Mouse (Mus musculus) kidney, adult 2 months (tissue): Measurements from ENCODE around the gene Syt1. TPM values are rescaled to one million over a fixed set of nuclear protein-coding genes. Genes with fewer than 3 reads are reported as not detected.

Experiments used
- DNase-seq: peaks from one replicate; pipeline ENCODE4 v3.0.0; 2021
- H3K27ac ChIP-seq: fragments of 200-500 bp; 2 replicates; pipeline ENCODE4 v1.5.1; 2012; ENCODE audit warnings: low read depth, low read length, control low read depth, inconsistent platforms; ENCODE audit not compliant: insufficient read depth
- H3K27me3 ChIP-seq: fragments of 200-500 bp; replicated peaks from 2 replicates; pipeline ENCODE4 v1.6.1; 2012; ENCODE audit warnings: mild to moderate bottlenecking, moderate library complexity, low read length, inconsistent platforms; ENCODE audit not compliant: control insufficient read depth, insufficient read depth
- H3K36me3 ChIP-seq: fragments of 200-500 bp; 2 replicates; pipeline ENCODE4 v1.6.1; 2012; ENCODE audit warnings: mild to moderate bottlenecking, moderate library complexity, low read length, inconsistent platforms; ENCODE audit not compliant: control insufficient read depth, insufficient read depth
- H3K4me1 ChIP-seq: fragments of 200-500 bp; 2 replicates; pipeline ENCODE4 v1.6.1; 2011; ENCODE audit warnings: low read length; ENCODE audit not compliant: control insufficient read depth, insufficient read depth
- H3K4me3 ChIP-seq: fragments of 200-500 bp; 2 replicates; pipeline ENCODE4 v1.5.1; 2011; ENCODE audit warnings: mild to moderate bottlenecking, low read depth, low read length, control low read depth; ENCODE audit not compliant: insufficient read depth
- CTCF ChIP-seq: fragments of 200-500 bp; conservative IDR thresholded peaks from 2 replicates; pipeline ENCODE4 v1.5.1; 2011; ENCODE audit warnings: low read depth, mild to moderate bottlenecking, control low read depth, low read length, moderate library complexity, mixed read lengths; ENCODE audit not compliant: insufficient read depth, insufficient read length
- POLR2A ChIP-seq: fragments of 200-500 bp; IDR thresholded peaks from one replicate; pipeline ENCODE4 v1.6.1; 2011; ENCODE audit warnings: low read depth, low read length, control low read depth
- WGBS: fragments of 180-500 bp; shearing (Covaris S2); methylation state at CpG from one replicate; pipeline ENCODE4 v1.1.7; 2018; 5-methylcytosine and 5-hydroxymethylcytosine counted together
- polyA plus RNA-seq: library from polyadenylated mRNA; depleted of rRNA; stranded (reverse); fragments of >200 nt; gene quantifications from 2 replicates; pipeline ENCODE4 v1.2.3, GENCODE M21; 2012

The Syt1 gene
- polyA plus RNA-seq, 1 experiment, result 1.0 TPM

GRCm38 (mm10) chr10:108679675-108680390, 330.9 kb downstream of the Syt1 start:
- no peak for TF ChIP-seq CTCF
- TF ChIP-seq POLR2A, result no peak
- 72% methylated on average over 14 of the region's 14 CpGs for WGBS
- Histone ChIP-seq H3K27ac (no peak overlapping the region), H3K27me3 (no peaks in the 10 kb centered on the region), H3K4me1 (no peaks in the 10 kb centered on the region), H3K4me3 (no peak overlapping the region), H3K36me3 (no peaks in the 10 kb centered on the region)
- no peak for DNase-seq

- 90% methylated on average over 8 of the region's 8 CpGs for WGBS
These were observed 333.7 kb downstream of the Syt1 start for GRCm38 (mm10) chr10:108677053-108677452.

GRCm38 (mm10) chr10:108668944-108669343, 341.8 kb downstream of the Syt1 start:
- Histone ChIP-seq H3K27ac (no peak overlapping the region), H3K4me3 (no peak overlapping the region), H3K27me3 (no peaks in the 10 kb centered on the region), H3K4me1 (no peaks in the 10 kb centered on the region), H3K36me3 (no peaks in the 10 kb centered on the region)
- 89% methylated on average over 3 of the region's 3 CpGs for WGBS
- no peak for DNase-seq
- TF ChIP-seq CTCF, result no peak
- TF ChIP-seq POLR2A, result no peak

More at GRCm38 (mm10) chr10:108677053-108677452, 333.7 kb downstream of the Syt1 start:
- Histone ChIP-seq H3K36me3 (no peaks in the 10 kb centered on the region), H3K27ac (no peak overlapping the region), H3K4me3 (no peak overlapping the region), H3K4me1 (no peaks in the 10 kb centered on the region), H3K27me3 (no peaks in the 10 kb centered on the region)
- TF ChIP-seq CTCF (no peak), POLR2A (no peak)
- no peak for DNase-seq

DNA sequence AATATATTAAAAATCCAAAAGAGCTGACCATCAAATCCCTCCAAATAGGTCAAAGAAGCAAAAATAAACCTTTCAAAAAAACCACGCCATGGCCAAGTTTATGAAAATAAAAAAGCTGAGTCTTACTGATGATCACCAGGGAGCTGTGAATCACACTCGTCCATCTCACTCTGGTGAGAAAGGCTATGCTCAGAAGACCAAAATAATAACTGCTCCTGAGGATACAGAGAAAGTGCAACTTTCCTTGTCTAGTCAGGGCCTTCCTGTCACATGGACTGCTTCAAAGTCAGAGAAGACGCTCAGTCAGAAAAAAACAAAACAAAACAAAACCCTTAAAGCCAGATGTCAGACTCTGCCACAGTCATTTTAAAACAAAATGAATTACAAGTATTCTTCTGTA, 350.5 kb downstream of the Syt1 start:
- DNase-seq, result no peak
- no peak overlapping the region for H3K27ac ChIP-seq
- no peaks in the 10 kb centered on the region for H3K27me3 ChIP-seq
- 62% methylated on average over 3 of the region's 3 CpGs for WGBS
- H3K4me3 ChIP-seq, result no peak overlapping the region
- H3K4me1 ChIP-seq, result no peaks in the 10 kb centered on the region
- H3K36me3 ChIP-seq, result no peaks in the 10 kb centered on the region
- TF ChIP-seq CTCF (no peak), POLR2A (no peak)

- TF ChIP-seq POLR2A (no peak), CTCF (no peak)
- 77% methylated on average over 2 of the region's 2 CpGs for WGBS
- H3K4me3 ChIP-seq, result no peak overlapping the region
- H3K4me1 ChIP-seq, result no peaks in the 10 kb centered on the region
- no peak overlapping the region for H3K27ac ChIP-seq
- no peaks in the 10 kb centered on the region for H3K27me3 ChIP-seq
- no peak for DNase-seq
- no peaks in the 10 kb centered on the region for H3K36me3 ChIP-seq
These were observed 352.5 kb downstream of the Syt1 start for GRCm38 (mm10) chr10:108658300-108658699.

- H3K4me3 ChIP-seq, result no peak overlapping the region
These were observed 353.1 kb downstream of the Syt1 start for GRCm38 (mm10) chr10:108657669-108658068.

DNA sequence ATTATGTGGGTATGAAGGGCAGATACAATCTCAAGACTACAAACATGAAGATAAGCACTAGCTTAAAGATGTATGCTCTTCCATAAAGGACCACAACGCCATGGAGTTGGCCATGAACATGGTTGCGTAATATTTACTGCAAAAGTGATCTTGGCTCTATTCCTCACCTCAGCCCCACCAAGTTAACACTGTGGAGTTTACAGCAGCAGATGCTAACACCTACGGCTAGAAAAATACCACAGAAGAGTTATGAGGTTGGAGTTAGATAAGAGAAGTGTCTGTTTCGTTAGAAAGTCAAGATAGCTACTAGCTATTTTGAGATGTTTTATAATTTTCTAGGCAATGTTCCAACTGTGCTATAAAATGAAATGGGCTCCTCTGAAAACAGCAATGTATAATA, 353.9 kb downstream of the Syt1 start:
- no peaks in the 10 kb centered on the region for H3K36me3 ChIP-seq
- H3K27ac ChIP-seq, result no peak overlapping the region
- H3K4me1 ChIP-seq, result no peaks in the 10 kb centered on the region
- H3K4me3 ChIP-seq, result no peak overlapping the region
- DNase-seq, result no peak
- 74% methylated on average over 4 of the region's 4 CpGs for WGBS
- no peak for TF ChIP-seq POLR2A
- TF ChIP-seq CTCF, result no peak
- H3K27me3 ChIP-seq, result no peaks in the 10 kb centered on the region

More at GRCm38 (mm10) chr10:108657669-108658068, 353.1 kb downstream of the Syt1 start:
- H3K27ac ChIP-seq, result no peak overlapping the region
- no peaks in the 10 kb centered on the region for H3K4me1 ChIP-seq
- no peaks in the 10 kb centered on the region for H3K36me3 ChIP-seq
- no peaks in the 10 kb centered on the region for H3K27me3 ChIP-seq
- DNase-seq, result no peak
- TF ChIP-seq POLR2A, result no peak

DNA sequence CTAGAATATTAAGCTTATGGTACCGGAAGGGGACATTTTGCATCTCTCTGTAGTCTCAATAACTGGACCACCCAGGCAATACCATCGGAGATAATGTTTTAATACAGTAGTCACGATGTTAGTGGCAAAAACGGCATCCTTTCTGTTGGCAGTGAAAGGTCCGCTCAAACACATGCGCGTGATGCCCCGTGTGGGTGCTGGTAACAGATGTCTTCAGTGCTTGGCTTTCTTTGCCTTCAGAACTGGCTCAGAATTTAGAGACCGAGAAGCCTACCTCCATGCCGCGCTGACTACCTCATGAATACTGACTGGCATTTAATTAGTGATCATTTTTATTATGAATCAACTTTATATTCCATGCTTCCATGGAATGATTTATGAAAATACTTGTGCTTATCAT, 355.7 kb downstream of the Syt1 start:
- WGBS, result 96% methylated on average over 11 of the region's 11 CpGs
- DNase-seq, result no peak
- TF ChIP-seq POLR2A (no peak), CTCF (no peak)

More for the DNA sequence above, 355.7 kb downstream of the Syt1 start:
- Histone ChIP-seq H3K4me3 (no peak overlapping the region), H3K36me3 (no peaks in the 10 kb centered on the region), H3K27me3 (no peaks in the 10 kb centered on the region), H3K27ac (no peak overlapping the region), H3K4me1 (no peaks in the 10 kb centered on the region)
